Mouse (Mus musculus) forebrain, embryonic 14.5 days (tissue): Measurements from ENCODE around the gene Srek1. TPM values are rescaled to one million over a fixed set of nuclear protein-coding genes. Genes with fewer than 3 reads are reported as not detected.
A peak's percentile ranks its signal among the peaks of the same experiment; 100 is the strongest.

ENCODE experiments used
- ATAC-seq: fragments of 200-750 bp; cut with Nextera tagmentation; 2 replicates; pipeline ENCODE4 v1.8.0; 2017; ENCODE audit warnings: mild to moderate bottlenecking, moderate library complexity
- DNase-seq: peaks from one replicate; pipeline ENCODE4 v3.0.0-alpha.2; 2015; ENCODE audit warnings: low spot score
- H3K27ac ChIP-seq: fragments of 300-500 bp; sonication (generic); 2 replicates; pipeline ENCODE4 v1.5.1; 2014; ENCODE audit warnings: low read depth, mild to moderate bottlenecking, control low read depth, low read length, moderate library complexity
- H3K27me3 ChIP-seq: fragments of 300-500 bp; sonication (generic); replicated peaks from 2 replicates; pipeline ENCODE4 v1.6.1; 2014; ENCODE audit warnings: low read length, control low read depth, mixed read lengths; ENCODE audit not compliant: control insufficient read depth, insufficient read depth
- H3K36me3 ChIP-seq: fragments of 300-500 bp; sonication (generic); 2 replicates; pipeline ENCODE4 v1.6.1; 2014; ENCODE audit warnings: low read length, control low read depth; ENCODE audit not compliant: control insufficient read depth, insufficient read depth
- H3K4me1 ChIP-seq: fragments of 300-500 bp; sonication (generic); 2 replicates; pipeline ENCODE4 v1.6.1; 2014; ENCODE audit warnings: antibody characterized with exemption, low read length, control low read depth; ENCODE audit not compliant: control insufficient read depth, insufficient read depth
- H3K4me2 ChIP-seq: fragments of 300-500 bp; sonication (generic); 2 replicates; pipeline ENCODE4 v1.6.1; 2014; ENCODE audit warnings: mild to moderate bottlenecking, control low read depth, low read length
- H3K4me3 ChIP-seq: fragments of 300-500 bp; sonication (generic); 2 replicates; pipeline ENCODE4 v1.5.1; 2014; ENCODE audit warnings: low read depth, low read length, control low read depth
- H3K9ac ChIP-seq: fragments of 300-500 bp; sonication (generic); 2 replicates; pipeline ENCODE4 v1.6.1; 2014; ENCODE audit warnings: mild to moderate bottlenecking, low read length, control low read depth, moderate library complexity
- H3K9me3 ChIP-seq: fragments of 300-500 bp; sonication (generic); replicated peaks from 2 replicates; pipeline ENCODE4 v1.6.1; 2016; ENCODE audit warnings: low read length, control low read depth, mixed read lengths; ENCODE audit not compliant: control insufficient read depth
- WGBS: fragments of 180-500 bp; shearing (Covaris S2); extraction: QIAGEN DNeasy Blood & Tissue Kit; methylation state at CpG from one replicate; pipeline ENCODE4 v1.1.7; 2014; 5-methylcytosine and 5-hydroxymethylcytosine counted together
- polyA plus RNA-seq: library from polyadenylated mRNA; unstranded; fragments of >200 nt; fragmentation: Nextera tagmentation; extraction: Ambion mirVana; gene quantifications from 2 replicates; pipeline ENCODE4 v1.2.1, GENCODE M21; 2014

The Srek1 gene
- polyA plus RNA-seq, 1 experiment from 2014 or later = 48.1 TPM

DNA sequence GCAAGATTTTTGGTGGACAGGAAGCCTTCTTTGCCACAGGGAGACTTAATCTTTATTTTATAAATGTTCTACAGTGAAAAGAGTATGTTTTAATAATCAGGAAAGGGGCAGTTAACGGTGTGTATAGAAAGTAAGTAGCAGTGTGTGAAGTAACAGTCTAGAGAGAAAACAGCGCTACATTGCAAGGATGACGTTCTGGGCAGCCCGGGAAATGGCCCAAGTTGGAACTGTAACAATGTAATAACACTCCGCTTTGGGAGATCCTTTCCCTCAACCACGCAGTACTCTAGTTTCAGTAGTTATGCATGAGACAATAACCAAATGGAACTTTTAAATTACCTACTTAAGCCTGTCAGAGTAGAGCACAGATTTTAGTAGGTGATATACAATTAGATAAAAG, 70.6 kb downstream of the Srek1 start:
- ATAC-seq = no peak
- 73% methylated on average over 6 of the region's 6 CpGs for WGBS
- DNase-seq = no peak
- no peaks in the 10 kb centered on the region for H3K4me1 ChIP-seq
- H3K27me3 ChIP-seq = no peaks in the 10 kb centered on the region
- no peaks in the 10 kb centered on the region for H3K36me3 ChIP-seq
- no peak overlapping the region for H3K9ac ChIP-seq
- no peak overlapping the region for H3K4me3 ChIP-seq
- no peaks in the 10 kb centered on the region for H3K9me3 ChIP-seq
- H3K4me2 ChIP-seq = no peak overlapping the region
- no peak overlapping the region for H3K27ac ChIP-seq

DNA sequence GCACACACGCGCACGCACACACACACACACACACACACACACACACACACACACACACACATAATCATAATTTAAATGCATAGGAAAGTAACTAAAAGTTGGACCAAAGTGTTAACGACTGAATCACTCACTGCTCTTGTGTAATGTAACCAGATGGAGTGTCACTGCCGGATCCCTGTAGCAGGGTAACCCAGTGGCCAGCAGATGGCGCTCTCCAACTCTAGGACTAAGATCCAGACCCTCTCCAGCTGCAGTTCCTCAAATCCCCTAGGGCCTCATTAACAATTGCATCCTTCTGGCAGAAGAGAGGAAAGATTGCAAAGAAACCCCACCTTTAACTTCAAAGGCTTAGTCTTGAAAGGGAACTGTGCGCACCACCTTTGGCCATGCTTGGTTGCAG, 71.0 kb downstream of the Srek1 start:
- Histone ChIP-seq H3K9ac (no peak overlapping the region), H3K27me3 (no peaks in the 10 kb centered on the region), H3K36me3 (no peaks in the 10 kb centered on the region), H3K9me3 (no peaks in the 10 kb centered on the region), H3K4me3 (no peak overlapping the region), H3K4me1 (no peaks in the 10 kb centered on the region), H3K27ac (no peak overlapping the region), H3K4me2 (no peak overlapping the region)
- DNase-seq (peak; percentile 94), ATAC-seq (peak; percentile 96)
- 43% methylated on average over 7 of the region's 7 CpGs for WGBS

DNA sequence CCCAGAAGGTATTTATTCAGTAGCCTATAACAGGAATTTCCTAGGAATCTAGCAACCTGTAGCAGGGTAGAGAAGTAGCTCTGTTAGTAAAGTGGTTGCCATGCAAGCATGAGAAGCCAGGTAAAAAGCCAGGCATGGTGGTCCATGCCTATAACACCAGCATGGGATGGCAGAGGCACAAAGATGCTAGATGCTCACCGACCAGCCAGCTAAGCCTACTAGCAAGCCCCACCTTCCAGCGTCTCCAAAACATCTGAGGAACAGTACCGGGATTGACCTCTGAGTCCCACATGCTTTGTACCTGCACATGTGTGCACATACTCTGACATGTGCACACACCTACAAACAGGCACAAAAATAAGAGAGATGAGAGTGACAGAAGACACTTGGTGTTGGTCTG, 72.1 kb downstream of the Srek1 start:
- Histone ChIP-seq H3K9ac (no peak overlapping the region), H3K4me2 (no peak overlapping the region), H3K27me3 (no peaks in the 10 kb centered on the region), H3K4me1 (no peaks in the 10 kb centered on the region), H3K27ac (no peak overlapping the region), H3K36me3 (no peaks in the 10 kb centered on the region), H3K9me3 (no peaks in the 10 kb centered on the region), H3K4me3 (no peak overlapping the region)
- WGBS = 74% methylated on average over 3 of the region's 3 CpGs
- ATAC-seq (no peak), DNase-seq (no peak)

DNA sequence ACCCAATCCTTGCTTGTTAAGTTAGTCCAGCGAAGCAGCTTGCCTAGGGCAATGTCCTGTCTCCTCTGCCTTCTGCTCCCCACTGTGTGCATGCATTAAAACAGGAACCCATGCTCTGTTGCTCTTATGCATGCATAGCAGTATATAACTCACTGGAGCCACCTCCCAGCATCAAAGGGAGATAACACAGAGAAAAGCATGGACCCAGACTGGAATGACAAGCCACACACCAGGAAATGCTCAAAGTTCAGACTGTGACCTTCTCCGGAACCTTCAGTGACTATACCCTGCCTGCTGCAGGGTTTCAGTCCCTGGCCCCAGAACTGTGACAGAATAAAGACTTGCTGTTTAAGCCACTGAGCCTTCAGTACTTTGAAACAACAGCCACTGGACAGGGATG, 73.7 kb downstream of the Srek1 start:
- Histone ChIP-seq H3K4me1 (no peaks in the 10 kb centered on the region), H3K9ac (no peak overlapping the region), H3K4me3 (no peak overlapping the region), H3K36me3 (no peaks in the 10 kb centered on the region), H3K4me2 (no peak overlapping the region), H3K27ac (no peak overlapping the region), H3K27me3 (no peaks in the 10 kb centered on the region), H3K9me3 (no peaks in the 10 kb centered on the region)
- DNase-seq (no peak), ATAC-seq (no peak)
- WGBS = 83% methylated on average over 2 of the region's 2 CpGs

DNA sequence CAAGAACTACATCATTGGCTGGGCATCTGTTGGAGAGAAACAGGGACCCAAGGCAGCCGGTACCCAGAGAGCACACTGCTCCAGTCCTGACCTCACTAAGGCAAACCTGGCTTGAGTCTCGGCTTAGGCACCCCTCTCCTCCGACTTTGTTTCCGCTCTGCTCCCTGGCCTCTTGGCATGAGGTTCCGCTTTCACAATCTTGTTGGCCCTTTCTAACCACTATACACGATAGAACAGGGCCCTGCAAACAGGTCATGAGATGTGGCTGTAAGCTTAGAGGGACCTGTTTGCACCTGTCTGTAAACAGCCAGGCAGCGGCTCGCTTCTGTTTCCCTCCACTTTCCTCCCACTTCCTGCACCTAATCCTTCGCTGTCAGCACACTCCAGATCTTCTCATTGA, 76.4 kb downstream of the Srek1 start:
- Histone ChIP-seq H3K36me3 (no peaks in the 10 kb centered on the region), H3K4me3 (no peak overlapping the region), H3K9ac (no peak overlapping the region), H3K4me1 (no peaks in the 10 kb centered on the region), H3K27me3 (no peaks in the 10 kb centered on the region), H3K9me3 (no peaks in the 10 kb centered on the region), H3K4me2 (no peak overlapping the region), H3K27ac (no peak overlapping the region)
- DNase-seq = no peak
- no peak for ATAC-seq
- WGBS = 79% methylated on average over 9 of the region's 9 CpGs

DNA sequence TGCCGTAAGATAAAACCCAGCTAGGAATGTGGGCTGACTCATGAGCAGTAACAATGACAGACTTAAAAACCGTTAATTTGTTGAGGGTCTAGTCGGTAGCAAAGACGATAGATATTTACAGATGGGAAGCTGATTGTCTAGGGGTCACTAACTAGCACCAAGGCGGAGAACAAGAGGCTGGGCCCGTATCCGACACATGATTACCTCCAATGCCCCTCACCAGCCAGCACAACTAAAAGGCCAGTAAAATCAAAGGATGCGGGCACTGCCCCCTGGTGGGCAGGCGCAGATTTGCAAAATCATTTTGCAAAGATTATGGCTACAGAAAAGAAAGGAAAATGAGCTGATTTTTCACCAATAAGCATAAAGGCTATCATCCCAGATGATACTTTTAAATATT, 78.2 kb downstream of the Srek1 start:
- ATAC-seq = no peak
- 43% methylated on average over 9 of the region's 9 CpGs for WGBS
- Histone ChIP-seq H3K4me1 (no peaks in the 10 kb centered on the region), H3K36me3 (no peaks in the 10 kb centered on the region), H3K9ac (no peak overlapping the region), H3K4me3 (no peak overlapping the region), H3K27me3 (no peaks in the 10 kb centered on the region), H3K27ac (no peak overlapping the region), H3K9me3 (no peaks in the 10 kb centered on the region), H3K4me2 (no peak overlapping the region)
- DNase-seq = peak; percentile 25

DNA sequence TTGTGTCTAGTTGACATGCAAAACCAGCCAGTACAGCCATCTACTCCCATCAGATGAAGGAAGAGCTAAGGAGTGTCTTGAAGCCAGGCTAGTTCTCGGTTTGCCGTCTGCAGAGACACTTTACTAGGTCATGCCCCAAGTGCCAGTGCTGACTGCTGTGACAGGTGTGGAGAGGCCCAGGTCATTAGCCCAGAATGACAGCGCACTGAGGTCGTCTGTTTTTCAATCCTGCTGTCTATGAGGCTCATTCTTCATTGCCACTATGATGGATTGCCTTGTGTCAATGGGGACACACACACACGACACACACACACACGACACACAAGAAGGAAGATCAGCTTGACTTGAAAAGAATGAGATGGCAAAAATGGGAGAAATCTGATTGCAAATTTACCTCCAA, 79.0 kb downstream of the Srek1 start:
- H3K9me3 ChIP-seq = no peaks in the 10 kb centered on the region
- no peak overlapping the region for H3K4me3 ChIP-seq
- WGBS = 87% methylated on average over 6 of the region's 6 CpGs
- H3K9ac ChIP-seq = no peak overlapping the region
- H3K27me3 ChIP-seq = no peaks in the 10 kb centered on the region
- no peak overlapping the region for H3K27ac ChIP-seq
- no peaks in the 10 kb centered on the region for H3K36me3 ChIP-seq
- H3K4me1 ChIP-seq = no peaks in the 10 kb centered on the region
- H3K4me2 ChIP-seq = no peak overlapping the region
- DNase-seq = no peak
- ATAC-seq = no peak

Other genes starting within 250 kb of the Srek1 start
- 16.5 and 18.9 TPM in 2 replicates for gene Erbin, start 145.9 kb upstream of the Srek1 start, polyA plus RNA-seq